Mouse (Mus musculus) left cerebral cortex, adult 18-20 months (tissue): ENCODE results near the gene Ptprh. TPM values are rescaled to one million over a fixed set of nuclear protein-coding genes. Genes with fewer than 3 reads are reported as not detected.

Experiments used
- DNase-seq, 2 experiments: peaks; one replicate each; pipeline ENCODE4 v3.0.0; 2021 to 2022; ENCODE audit warnings: low spot score in 2 of 2, mixed read lengths in 1 of 2
- total RNA-seq, 2 experiments: library from RNA; stranded (reverse); gene quantifications; 2 replicates each; pipeline ENCODE4 v1.2.3; 2021

The Ptprh gene
- total RNA-seq, 2 experiments from 2014 or later, result 0.82 to 1.1 TPM

GRCm38 (mm10) chr7:4524212-4524922 lies 79.5 kb downstream of the Ptprh start, which contains the start of gene Tnni3:
Tnni3 (minus strand) TSS chr7:4524229.
- peak; percentile 35 to 41 for DNase-seq

GRCm38 (mm10) chr7:4523205-4524130 lies 80.4 kb downstream of the Ptprh start:
- DNase-seq, result no peak

DNA sequence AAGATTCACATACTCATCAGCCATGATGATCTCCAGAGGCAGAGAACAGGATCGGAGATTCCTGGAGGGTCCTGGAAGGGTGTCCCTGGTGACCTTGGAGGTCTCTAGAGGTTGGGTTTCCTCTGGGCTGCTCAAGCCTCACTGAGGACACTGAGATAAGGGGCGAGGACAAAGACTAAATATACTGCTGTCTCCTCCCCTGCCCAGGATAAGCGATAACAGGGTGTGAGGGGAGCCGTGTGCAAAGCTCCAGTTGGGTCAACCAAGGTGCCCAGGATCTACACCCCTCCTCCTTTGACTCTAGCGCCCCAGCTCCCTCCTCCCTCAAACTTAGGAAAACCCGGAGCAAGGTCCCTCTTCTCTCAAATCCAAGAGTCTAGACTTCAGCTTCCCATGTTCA lies 81.5 kb downstream of the Ptprh start:
- no peak for DNase-seq

GRCm38 (mm10) chr7:4521231-4522003 lies 82.4 kb downstream of the Ptprh start:
- DNase-seq, result no peak

DNA sequence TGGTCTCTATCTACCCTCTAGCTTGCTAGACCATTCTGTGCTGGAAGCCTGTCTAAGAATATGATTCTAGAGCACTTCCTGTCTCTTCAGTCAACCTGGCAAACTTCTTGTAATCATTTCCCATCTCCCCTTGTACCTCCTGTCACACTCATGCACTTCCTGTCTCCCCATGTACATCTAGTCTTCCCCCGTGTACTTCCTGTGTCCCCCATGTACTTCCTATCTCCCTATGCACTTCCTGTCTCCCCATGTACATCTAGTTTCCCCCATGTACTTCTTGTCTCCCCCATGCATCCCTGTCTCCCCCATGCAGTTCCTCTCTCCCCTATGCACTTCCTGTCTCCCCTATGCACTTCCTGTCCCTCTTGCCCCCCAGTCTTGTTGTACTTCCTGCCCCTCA lies 85.4 kb downstream of the Ptprh start:
- no peak for DNase-seq

- DNase-seq, result no peak
These were observed 87.3 kb downstream of the Ptprh start, which contains the start of gene Tnnt1 for GRCm38 (mm10) chr7:4516332-4517050. Tnnt1 (minus strand) TSS chr7:4516382.

DNA sequence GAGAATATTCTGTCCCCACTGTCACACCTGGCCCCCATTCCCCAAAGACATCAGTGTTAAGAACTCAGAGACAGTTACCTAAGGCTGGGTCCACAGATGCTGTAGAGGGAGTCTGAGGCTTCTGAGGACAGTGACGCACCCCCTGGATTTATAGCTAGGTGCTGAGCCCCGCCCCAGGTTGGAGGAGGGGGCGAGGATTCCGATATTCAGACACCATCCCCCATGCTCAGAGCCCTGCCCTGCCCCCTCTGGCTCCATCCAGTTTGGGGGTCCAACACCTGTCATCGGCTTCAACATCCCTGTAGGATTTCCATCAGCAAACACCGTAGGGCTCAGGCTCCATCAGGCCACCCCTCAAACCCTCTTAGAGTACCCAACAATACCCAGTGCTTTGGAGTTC lies 88.0 kb downstream of the Ptprh start:
- DNase-seq, result no peak

DNA sequence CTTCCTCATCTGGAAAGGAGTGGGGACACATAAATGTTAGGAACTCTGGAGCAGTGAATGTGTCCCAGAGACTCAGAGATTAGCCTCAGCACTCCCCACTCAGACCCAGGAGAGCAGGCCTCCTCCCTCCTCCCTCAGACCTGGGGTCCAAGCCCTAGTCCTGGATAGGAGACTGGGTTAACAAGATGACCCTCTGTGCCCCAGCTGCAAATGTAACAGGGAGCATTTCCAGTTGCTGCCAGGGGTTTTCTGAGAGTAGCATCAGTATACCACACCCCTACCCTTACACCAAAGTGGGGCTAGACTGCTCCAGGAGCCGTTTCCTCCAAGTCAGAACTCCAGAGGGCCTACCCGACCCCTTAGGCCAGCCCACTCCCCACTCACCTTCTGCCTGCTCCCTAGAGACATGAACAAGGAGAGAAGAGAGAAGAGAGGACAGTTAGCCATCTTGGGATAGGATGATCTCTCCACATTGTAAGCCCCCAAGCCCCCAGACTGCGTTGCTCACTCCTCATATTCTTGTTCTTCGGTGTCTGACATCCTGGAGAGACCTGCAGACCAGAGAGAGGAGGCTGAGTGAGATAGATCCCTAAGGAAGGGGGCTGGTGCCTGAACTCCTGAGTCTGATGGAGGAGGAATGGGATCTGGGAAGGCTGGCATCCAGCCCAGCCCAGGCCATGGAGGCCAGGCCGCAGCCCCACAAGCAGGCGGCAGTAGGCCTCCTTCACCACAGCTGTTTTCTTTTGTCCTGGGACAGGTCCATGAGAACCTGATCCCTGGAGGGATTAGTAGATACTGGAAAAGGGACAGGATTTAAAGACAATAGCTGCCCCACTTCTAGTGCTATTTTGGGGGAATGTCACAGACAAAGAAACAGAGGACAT lies 89.8 kb downstream of the Ptprh start:
- DNase-seq, result no peak

GRCm38 (mm10) chr7:4513236-4513635 lies 90.6 kb downstream of the Ptprh start:
- peak in 1 of 2 experiments; percentile 31 for DNase-seq

DNA sequence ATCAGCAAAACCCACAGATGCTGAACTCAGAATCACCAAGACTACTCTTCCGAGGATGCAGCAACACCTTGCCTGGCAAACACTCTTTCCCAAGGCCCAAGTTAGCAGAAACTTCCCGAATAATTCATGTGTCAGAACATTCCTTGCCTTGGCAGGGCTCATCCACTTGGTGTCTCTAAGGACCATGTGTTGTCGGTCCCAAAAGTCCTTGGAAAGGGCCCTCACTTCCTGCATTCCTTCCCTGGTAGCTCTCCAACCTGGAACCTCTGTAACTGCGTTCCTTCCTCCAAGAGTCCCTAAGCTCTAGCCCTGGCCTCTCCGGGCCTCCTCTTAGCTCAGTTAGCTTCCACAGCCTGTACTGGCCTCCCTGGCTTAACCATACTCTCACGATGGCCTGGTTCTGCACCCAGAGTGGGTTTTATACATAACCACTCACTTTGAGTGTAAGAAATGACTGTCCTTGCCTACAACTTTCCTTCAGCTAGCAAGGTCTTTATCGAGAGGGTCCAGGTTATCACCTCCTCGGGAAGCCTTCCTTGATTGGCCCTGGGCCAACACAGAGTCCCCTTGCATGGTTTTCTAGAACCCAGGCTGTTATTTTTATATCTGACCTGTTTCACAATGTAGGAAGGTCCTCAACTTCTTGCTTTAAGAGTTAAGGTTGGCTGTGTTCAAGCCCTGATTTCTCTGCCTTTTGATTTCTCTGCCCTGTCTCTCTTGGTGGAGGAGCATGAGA lies 92.2 kb downstream of the Ptprh start:
- no peak for DNase-seq

DNA sequence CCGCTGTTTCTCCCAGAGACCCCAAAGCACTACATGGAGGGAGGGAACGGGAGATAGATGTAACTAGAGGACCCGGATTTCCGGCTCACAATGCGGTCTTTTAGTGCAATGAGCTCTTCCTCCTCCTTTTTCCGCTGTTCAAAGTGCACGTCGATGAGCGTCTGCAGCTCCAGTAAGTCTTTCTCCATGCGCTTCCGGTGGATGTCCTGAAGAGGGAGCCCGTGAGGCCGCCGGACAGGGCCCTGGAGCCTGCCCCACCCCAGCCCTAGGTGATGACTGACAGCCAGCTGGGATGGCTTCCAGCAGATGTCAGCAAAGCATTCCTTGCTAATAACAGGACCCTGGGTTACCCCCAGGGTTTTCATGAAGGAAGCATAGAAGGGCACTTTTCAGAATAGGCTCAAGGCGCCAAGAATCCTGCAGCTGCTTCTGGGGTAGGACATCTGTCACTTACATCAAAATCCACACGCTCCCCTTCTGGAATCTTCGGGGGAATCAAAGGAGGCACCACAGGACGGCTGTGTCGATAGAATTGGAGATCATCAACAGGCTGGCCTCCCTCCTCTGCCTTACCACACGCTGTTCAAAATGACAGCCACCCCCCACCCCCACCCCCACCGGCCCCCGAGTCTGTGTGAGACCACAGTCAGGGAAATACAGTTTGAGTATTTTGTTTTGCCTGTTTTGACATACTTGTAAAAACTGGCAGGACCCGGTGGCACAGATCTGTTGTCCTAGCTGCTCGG lies 93.8 kb downstream of the Ptprh start:
- DNase-seq, result peak; percentile 51

GRCm38 (mm10) chr7:4508739-4509116 lies 95.1 kb downstream of the Ptprh start:
- DNase-seq, result no peak

DNA sequence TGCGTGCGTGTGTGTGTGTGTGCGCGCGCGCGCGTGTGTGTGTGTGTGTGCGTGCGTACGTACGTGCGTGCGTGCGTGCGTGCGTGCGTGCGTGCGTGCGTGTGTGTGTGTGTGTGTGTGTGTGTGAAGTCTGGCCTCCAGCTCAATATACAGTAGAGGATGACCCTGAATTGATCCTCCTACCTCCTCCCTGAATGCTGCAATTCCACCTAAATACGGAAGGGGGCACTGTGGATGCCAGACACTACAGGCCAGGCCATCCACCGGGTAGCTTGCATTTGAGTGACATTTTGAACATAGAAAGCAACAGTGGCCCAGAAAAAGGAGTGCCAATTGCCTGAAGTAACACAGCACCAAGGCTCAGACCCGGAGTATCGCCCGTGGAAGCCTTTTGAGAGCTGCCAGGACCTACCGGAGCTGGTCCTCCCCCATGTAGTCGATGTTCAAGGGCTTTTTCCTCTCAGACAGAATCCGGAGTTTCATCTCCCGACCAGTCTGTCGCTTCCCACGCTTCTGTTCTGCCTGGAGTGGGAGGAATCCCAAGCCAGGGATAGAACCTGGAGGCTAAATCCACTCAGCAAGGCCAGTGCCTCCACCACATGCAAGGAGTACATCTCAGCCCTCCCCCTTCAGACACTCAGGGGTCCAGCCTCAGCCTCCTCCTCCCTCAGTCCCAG lies 95.6 kb downstream of the Ptprh start:
- DNase-seq, result peak; percentile 22 to 57

DNA sequence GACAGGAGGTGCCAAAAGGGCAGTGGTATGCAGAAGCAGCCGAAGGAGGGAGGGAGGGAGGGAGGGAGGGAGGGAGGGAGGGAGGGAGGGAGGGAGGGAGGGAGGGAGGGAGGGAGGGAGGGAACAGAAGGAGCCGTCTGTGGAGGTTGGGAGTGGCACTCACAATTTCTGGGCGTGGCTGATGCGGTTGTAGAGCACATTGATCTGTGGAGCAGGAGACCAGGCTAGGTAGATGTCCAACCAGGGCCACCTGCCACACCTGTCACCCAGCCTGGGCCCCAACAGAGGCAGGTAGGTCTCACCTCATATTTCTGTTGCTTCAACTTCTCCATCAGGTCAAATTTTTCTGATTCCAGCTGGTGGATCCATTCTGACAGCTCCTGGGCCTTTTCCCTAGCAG lies 96.6 kb downstream of the Ptprh start:
- DNase-seq, result no peak

- DNase-seq, result no peak
These were observed 99.0 kb downstream of the Ptprh start for GRCm38 (mm10) chr7:4504646-4505435.

GRCm38 (mm10) chr7:4503858-4504257 lies 100.0 kb downstream of the Ptprh start:
- DNase-seq, result no peak

- DNase-seq, result no peak
These were observed 100.7 kb downstream of the Ptprh start for GRCm38 (mm10) chr7:4503100-4503499.
